Mouse (Mus musculus) urinary bladder, postnatal 0 days (tissue): ENCODE measurements around the gene Cdh8. TPM values are rescaled to one million over a fixed set of nuclear protein-coding genes. Genes with fewer than 3 reads are reported as not detected.

Source experiments
- polyA plus RNA-seq: library from polyadenylated mRNA; unstranded; fragments of >200 nt; fragmentation: Nextera tagmentation; extraction: Ambion mirVana; gene quantifications from 2 replicates; pipeline ENCODE4 v1.2.1, GENCODE M21; 2015

The Cdh8 gene
- polyA plus RNA-seq, result 0.31 and 0.63 TPM in 2 replicates

DNA sequence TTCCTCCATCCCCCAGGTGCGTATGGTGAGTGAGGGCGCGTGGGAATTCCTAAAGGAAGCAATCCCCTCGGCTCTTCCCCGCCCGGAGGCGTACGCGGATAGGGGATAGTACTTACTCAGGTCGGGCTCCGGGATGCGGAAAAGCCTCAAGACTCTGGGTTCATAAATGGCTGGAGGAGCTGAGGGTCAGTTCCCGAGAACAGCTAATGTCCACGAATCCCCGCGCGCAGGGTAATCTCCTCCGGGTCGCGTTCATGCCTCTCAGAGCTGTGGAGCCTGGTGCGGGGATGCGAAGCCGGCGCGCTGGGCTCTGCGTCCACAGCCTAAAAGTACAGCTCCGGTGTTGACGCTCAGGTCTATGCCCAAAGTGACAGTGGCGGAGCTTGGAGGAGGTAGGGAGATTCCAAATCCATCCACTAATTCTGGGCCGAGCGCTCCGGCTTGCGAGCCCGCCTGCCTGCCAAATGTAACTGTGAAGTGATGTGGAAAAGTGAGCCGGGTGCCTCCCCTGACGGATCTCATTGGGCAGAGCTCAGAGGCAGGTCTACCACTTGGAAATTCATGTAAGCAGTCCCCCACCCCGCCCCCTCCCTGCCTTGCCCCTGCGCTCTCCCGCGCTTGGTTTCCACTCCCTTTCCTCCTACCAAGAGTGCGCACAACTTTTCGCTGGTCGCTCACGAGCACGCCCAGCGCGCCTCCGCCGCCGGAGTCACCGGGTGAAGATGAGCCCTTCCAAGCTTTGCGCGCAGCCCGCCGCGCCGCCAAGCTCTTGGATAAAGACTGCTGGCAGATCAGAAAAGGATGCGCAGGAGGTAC, at the start of gene Cdh8:
TSS of gene Cdh8 (minus strand) at position 506 of the 816 bp plus-strand sequence.

